Mouse (Mus musculus): Measurements from ENCODE around the gene Pdcd1. TPM values are rescaled to one million over a fixed set of nuclear protein-coding genes. Genes with fewer than 3 reads are reported as not detected.
"Not testable (repeated sequence)": the region's sequence is repeated elsewhere in the genome, so short reads cannot be mapped to it uniquely, and the experiment has no call there.

Pdcd1 gene
- polyA plus RNA-seq, 1 experiment = not detected

DNA sequence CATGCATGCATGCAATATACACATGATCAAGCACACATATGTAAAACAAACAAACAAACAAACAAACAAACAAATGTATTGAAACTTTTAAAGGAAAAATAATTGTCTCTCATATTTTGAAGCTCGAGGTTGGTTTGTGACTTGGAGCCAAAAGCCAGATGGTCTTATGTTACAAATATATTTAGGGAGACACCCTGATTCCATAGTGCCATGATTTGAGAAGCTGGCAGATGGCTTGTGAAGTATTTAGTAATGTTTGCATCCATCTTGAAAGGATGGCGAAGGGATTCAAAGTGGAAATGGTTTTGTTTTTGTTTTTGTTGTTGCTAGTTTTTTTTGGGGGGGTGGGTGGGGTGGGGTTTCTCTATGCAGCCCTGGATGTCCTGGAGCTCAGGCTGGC, 51.3 kb downstream of the Pdcd1 start:
- Histone ChIP-seq H3K4me3 (no peak overlapping the region), H3K4me2 (ENCODE audit: low read depth) (no peak overlapping the region), H3K36me3 (ENCODE audit: control insufficient read depth, insufficient read depth) (no peaks in the 10 kb centered on the region), H3ac (ENCODE audit: control insufficient read depth, insufficient read length) (no peak overlapping the region), H3K79me2 (ENCODE audit: control insufficient read depth, insufficient read depth) (no peaks in the 10 kb centered on the region), H3K27me3 (ENCODE audit: control insufficient read depth, insufficient read depth, insufficient read length) (peaks cover 5% of the 10 kb centered on the region)
- no peak for TF ChIP-seq REST (IDR thresholded peaks at IDR 0.05; ENCODE audit: insufficient read depth, insufficient read length)
- no peak for TF ChIP-seq E2F4 (IDR thresholded peaks at IDR 0.05; ENCODE audit: insufficient read depth)
- TF ChIP-seq SRF (IDR thresholded peaks at IDR 0.05; ENCODE audit: control insufficient read depth, insufficient read length, low read depth) = no peak

DNA sequence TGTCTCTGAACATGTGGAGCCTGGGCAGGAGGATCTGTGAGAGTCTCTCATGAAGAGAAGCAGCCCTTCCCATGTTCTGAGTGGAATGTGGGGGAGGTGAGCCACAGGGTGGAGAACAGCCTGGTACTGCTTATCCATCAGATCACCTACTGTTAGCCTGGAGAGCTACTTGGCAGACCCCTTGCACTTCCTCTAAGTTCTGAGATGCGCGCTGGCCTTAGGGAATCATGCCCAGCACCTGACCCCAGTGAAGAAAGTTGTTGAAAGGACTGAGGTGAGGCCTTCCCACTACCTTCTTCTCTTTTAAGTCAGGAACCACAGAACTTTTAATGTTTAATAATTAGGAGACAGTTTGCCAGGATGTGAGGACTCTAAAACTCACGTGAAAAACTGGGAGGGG, 60.9 kb downstream of the Pdcd1 start:
- H3K4me2 ChIP-seq (ENCODE audit: low read depth) = not testable (repeated sequence)

DNA sequence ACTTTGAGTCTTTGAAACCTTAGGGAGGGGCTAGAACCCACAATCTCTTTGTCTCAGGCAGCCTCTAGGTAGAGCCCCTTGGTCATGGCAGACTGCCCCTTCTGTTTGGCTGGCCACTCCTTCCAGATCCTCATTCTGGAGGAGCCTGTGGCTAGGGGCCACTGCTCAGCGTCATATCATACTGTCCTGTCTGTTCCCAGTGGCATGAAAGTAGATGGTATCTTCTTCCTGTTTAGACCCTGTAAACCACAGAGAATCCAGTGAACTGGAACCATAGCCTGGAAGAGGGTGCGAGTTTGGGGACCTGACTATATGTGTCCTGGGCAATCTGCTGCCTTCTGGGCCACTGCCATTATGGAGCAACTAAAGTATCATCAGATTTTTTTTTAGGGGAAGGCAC, 61.3 kb downstream of the Pdcd1 start:
- not testable (repeated sequence) for H3K79me2 ChIP-seq (ENCODE audit: control insufficient read depth, insufficient read depth); H3K27me3 ChIP-seq (ENCODE audit: control insufficient read depth, insufficient read depth, insufficient read length); H3K4me3 ChIP-seq; H3ac ChIP-seq (ENCODE audit: control insufficient read depth, insufficient read length); H3K4me2 ChIP-seq (ENCODE audit: low read depth); H3K36me3 ChIP-seq (ENCODE audit: control insufficient read depth, insufficient read depth)

More for the DNA sequence above, 60.9 kb downstream of the Pdcd1 start:
- H3K4me3 ChIP-seq; H3K36me3 ChIP-seq (ENCODE audit: control insufficient read depth, insufficient read depth); H3K27me3 ChIP-seq (ENCODE audit: control insufficient read depth, insufficient read depth, insufficient read length); H3K79me2 ChIP-seq (ENCODE audit: control insufficient read depth, insufficient read depth); H3ac ChIP-seq (ENCODE audit: control insufficient read depth, insufficient read length): not testable (repeated sequence)

DNA sequence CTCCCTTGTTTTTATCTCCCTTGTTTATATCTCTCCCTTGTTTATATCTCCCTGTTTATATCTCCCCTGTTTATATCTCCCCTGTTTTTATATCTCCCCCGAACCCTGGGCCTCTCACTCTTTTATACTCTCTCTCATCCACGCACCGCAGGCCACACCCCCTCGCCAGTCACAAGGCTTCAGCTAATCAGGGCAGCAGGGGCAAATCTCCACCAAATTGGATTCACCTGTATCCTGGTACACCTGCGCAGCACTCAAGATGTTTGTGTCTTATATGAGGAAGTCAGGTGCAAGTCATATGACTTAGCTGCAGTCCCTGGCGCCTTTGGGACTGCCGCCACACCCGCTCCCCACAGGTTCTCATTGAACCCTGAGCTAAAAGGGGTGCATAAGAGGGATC, 62.1 kb downstream of the Pdcd1 start, which contains the start of gene Gal3st2c:
TSS of gene Gal3st2c (plus strand) at position 301 of the 400 bp plus-strand sequence.
- not testable (repeated sequence) for H3K4me2 ChIP-seq (ENCODE audit: low read depth); H3K79me2 ChIP-seq (ENCODE audit: control insufficient read depth, insufficient read depth); H3K4me3 ChIP-seq; H3ac ChIP-seq (ENCODE audit: control insufficient read depth, insufficient read length); H3K36me3 ChIP-seq (ENCODE audit: control insufficient read depth, insufficient read depth); H3K27me3 ChIP-seq (ENCODE audit: control insufficient read depth, insufficient read depth, insufficient read length)

DNA sequence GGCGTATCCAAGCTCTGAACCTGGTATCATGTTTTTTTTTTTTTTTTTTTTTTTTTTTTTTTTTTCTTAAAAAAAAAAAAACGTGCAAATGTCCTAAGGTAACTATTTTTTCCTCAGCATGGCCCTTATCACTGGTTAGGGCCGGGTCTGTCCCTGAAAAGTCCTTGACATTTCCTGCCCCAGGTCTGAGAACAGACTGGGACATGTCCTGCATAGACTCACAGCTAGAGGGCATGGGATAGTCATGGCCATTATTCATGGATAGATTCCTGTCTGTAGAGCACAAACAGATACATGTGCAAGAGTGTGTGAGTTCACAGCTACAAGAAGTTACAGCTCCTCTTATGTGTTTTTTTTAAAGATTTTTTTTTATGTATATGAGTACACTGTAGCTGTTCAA, 63.6 kb downstream of the Pdcd1 start:
- Histone ChIP-seq H3K79me2 (ENCODE audit: control insufficient read depth, insufficient read depth) (no peaks in the 10 kb centered on the region), H3K27me3 (ENCODE audit: control insufficient read depth, insufficient read depth, insufficient read length) (no peaks in the 10 kb centered on the region), H3K36me3 (ENCODE audit: control insufficient read depth, insufficient read depth) (no peaks in the 10 kb centered on the region), H3K4me2 (ENCODE audit: low read depth) (no peak overlapping the region), H3ac (ENCODE audit: control insufficient read depth, insufficient read length) (no peak overlapping the region), H3K4me3 (no peak overlapping the region)
- TF ChIP-seq CEBPB (IDR thresholded peaks at IDR 0.05; ENCODE audit: insufficient read depth, poor library complexity, severe bottlenecking) = no peak

Other genes with a start within 250 kb of the Pdcd1 start
- 3.3 TPM for gene Ing5, start 248.6 kb downstream of the Pdcd1 start, polyA plus RNA-seq (2012; fragmentation: generic; extraction: Trizol)
- gene D2hgdh, start 227.6 kb downstream of the Pdcd1 start, polyA plus RNA-seq (2012; fragmentation: generic; extraction: Trizol) = 7.6 TPM
- 0.14 TPM for gene Gal3st2, start 191.2 kb downstream of the Pdcd1 start, polyA plus RNA-seq (2012; fragmentation: generic; extraction: Trizol)
- not detected for gene Gal3st2b, start 134.2 kb downstream of the Pdcd1 start, polyA plus RNA-seq (2012; fragmentation: generic; extraction: Trizol)
- gene Gal3st2c, start 62.0 kb downstream of the Pdcd1 start, polyA plus RNA-seq (2012; fragmentation: generic; extraction: Trizol) = not detected
- not detected for gene Neu4, start 32.1 kb downstream of the Pdcd1 start, polyA plus RNA-seq (2012; fragmentation: generic; extraction: Trizol)